Mouse (Mus musculus): ENCODE data around the gene Sept11. TPM values are rescaled to one million over a fixed set of nuclear protein-coding genes. Genes with fewer than 3 reads are reported as not detected.

Gene Sept11
- polyA plus RNA-seq, 1 experiment from 2014 or later, result 33.9 TPM

GRCm38 (mm10) chr5:93079596-93079995, 13.6 kb upstream of the Sept11 start:
- no peaks in the 10 kb centered on the region for H3K36me3 ChIP-seq (ENCODE audit: inconsistent target)
- 92% methylated on average over 3 of the region's 3 CpGs for WGBS (ENCODE audit: missing documents)

GRCm38 (mm10) chr5:93085015-93085598, 8.1 kb upstream of the Sept11 start:
- Histone ChIP-seq H3K27ac (no peak overlapping the region), H3K79me2 (ENCODE audit: inconsistent target) (no peaks in the 10 kb centered on the region), H3K36me3 (ENCODE audit: inconsistent target) (no peaks in the 10 kb centered on the region), H3K4me3 (ENCODE audit: inconsistent target) (no peak overlapping the region)
- WGBS (ENCODE audit: missing documents), result 58% methylated on average over 4 of the region's 4 CpGs

More at GRCm38 (mm10) chr5:93079596-93079995, 13.6 kb upstream of the Sept11 start:
- Histone ChIP-seq H3K79me2 (ENCODE audit: inconsistent target) (no peaks in the 10 kb centered on the region), H3K27ac (no peak overlapping the region), H3K4me3 (ENCODE audit: inconsistent target) (no peak overlapping the region)

GRCm38 (mm10) chr5:93085900-93086299, 7.3 kb upstream of the Sept11 start:
- Histone ChIP-seq H3K79me2 (ENCODE audit: inconsistent target) (no peaks in the 10 kb centered on the region), H3K27ac (no peak overlapping the region), H3K4me3 (ENCODE audit: inconsistent target) (no peak overlapping the region), H3K36me3 (ENCODE audit: inconsistent target) (no peaks in the 10 kb centered on the region)
- WGBS (ENCODE audit: missing documents), result 55% methylated on average over 4 of the region's 4 CpGs

GRCm38 (mm10) chr5:93091266-93091665, 2.0 kb upstream of the Sept11 start:
- no peak overlapping the region for H3K27ac ChIP-seq
- WGBS (ENCODE audit: missing documents), result 95% methylated on average over 3 of the region's 3 CpGs
- H3K79me2 ChIP-seq (ENCODE audit: inconsistent target), result peaks cover 28% of the 10 kb centered on the region
- H3K4me3 ChIP-seq (ENCODE audit: inconsistent target), result no peak overlapping the region
- no peaks in the 10 kb centered on the region for H3K36me3 ChIP-seq (ENCODE audit: inconsistent target)

GRCm38 (mm10) chr5:93092147-93092781, 973 bp upstream of the Sept11 start:
- Histone ChIP-seq H3K27ac (peak overlapping the region; percentile 83), H3K79me2 (ENCODE audit: inconsistent target) (peaks cover 38% of the 10 kb centered on the region), H3K4me3 (ENCODE audit: inconsistent target) (peak overlapping the region; percentile 80), H3K36me3 (ENCODE audit: inconsistent target) (no peaks in the 10 kb centered on the region)
- whole genome bisulfite sequencing (ENCODE audit: missing documents), result 6% methylated on average over 28 of the region's 28 CpGs

- H3K79me2 ChIP-seq (ENCODE audit: inconsistent target), result peaks cover 54% of the 10 kb centered on the region
- H3K27ac ChIP-seq, result peak overlapping the region; percentile 62
- 3% methylated on average over 40 of the region's 50 CpGs for WGBS (ENCODE audit: missing documents)
- H3K36me3 ChIP-seq (ENCODE audit: inconsistent target), result no peaks in the 10 kb centered on the region
- peak overlapping the region; percentile 80 for H3K4me3 ChIP-seq (ENCODE audit: inconsistent target)
These were observed 646 bp downstream of the Sept11 start for GRCm38 (mm10) chr5:93093638-93094527.

GRCm38 (mm10) chr5:93095301-93095700, 2.1 kb downstream of the Sept11 start:
- Histone ChIP-seq H3K36me3 (ENCODE audit: inconsistent target) (no peaks in the 10 kb centered on the region), H3K27ac (no peak overlapping the region), H3K4me3 (ENCODE audit: inconsistent target) (no peak overlapping the region), H3K79me2 (ENCODE audit: inconsistent target) (peaks cover 68% of the 10 kb centered on the region)
- 96% methylated on average over 7 of the region's 7 CpGs for WGBS (ENCODE audit: missing documents)

GRCm38 (mm10) chr5:93097204-93097906, 4.1 kb downstream of the Sept11 start:
- Histone ChIP-seq H3K4me3 (ENCODE audit: inconsistent target) (no peak overlapping the region), H3K79me2 (ENCODE audit: inconsistent target) (peaks cover 89% of the 10 kb centered on the region), H3K27ac (no peak overlapping the region), H3K36me3 (ENCODE audit: inconsistent target) (no peaks in the 10 kb centered on the region)
- WGBS (ENCODE audit: missing documents), result 93% methylated on average over 13 of the region's 13 CpGs

GRCm38 (mm10) chr5:93098219-93098618, 5.0 kb downstream of the Sept11 start:
- 98% methylated on average over 6 of the region's 6 CpGs for WGBS (ENCODE audit: missing documents)

GRCm38 (mm10) chr5:93098811-93099210, 5.6 kb downstream of the Sept11 start:
- H3K79me2 ChIP-seq (ENCODE audit: inconsistent target), result peaks cover 100% of the 10 kb centered on the region
- no peak overlapping the region for H3K27ac ChIP-seq
- no peak overlapping the region for H3K4me3 ChIP-seq (ENCODE audit: inconsistent target)
- H3K36me3 ChIP-seq (ENCODE audit: inconsistent target), result no peaks in the 10 kb centered on the region
- 95% methylated on average over 14 of the region's 14 CpGs for WGBS (ENCODE audit: missing documents)

More at GRCm38 (mm10) chr5:93098219-93098618, 5.0 kb downstream of the Sept11 start:
- no peak overlapping the region for H3K27ac ChIP-seq
- peaks cover 97% of the 10 kb centered on the region for H3K79me2 ChIP-seq (ENCODE audit: inconsistent target)
- no peaks in the 10 kb centered on the region for H3K36me3 ChIP-seq (ENCODE audit: inconsistent target)
- no peak overlapping the region for H3K4me3 ChIP-seq (ENCODE audit: inconsistent target)

- 94% methylated on average over 4 of the region's 4 CpGs for WGBS (ENCODE audit: missing documents)
- peaks cover 93% of the 10 kb centered on the region for H3K79me2 ChIP-seq (ENCODE audit: inconsistent target)
These were observed 7.7 kb downstream of the Sept11 start for GRCm38 (mm10) chr5:93100906-93101305.

GRCm38 (mm10) chr5:93101371-93101791, 8.1 kb downstream of the Sept11 start:
- H3K27ac ChIP-seq, result no peak overlapping the region
- no peaks in the 10 kb centered on the region for H3K36me3 ChIP-seq (ENCODE audit: inconsistent target)
- WGBS (ENCODE audit: missing documents), result 91% methylated on average over 8 of the region's 8 CpGs
- H3K4me3 ChIP-seq (ENCODE audit: inconsistent target), result no peak overlapping the region
- H3K79me2 ChIP-seq (ENCODE audit: inconsistent target), result peaks cover 93% of the 10 kb centered on the region

More at GRCm38 (mm10) chr5:93100906-93101305, 7.7 kb downstream of the Sept11 start:
- Histone ChIP-seq H3K27ac (no peak overlapping the region), H3K36me3 (ENCODE audit: inconsistent target) (no peaks in the 10 kb centered on the region), H3K4me3 (ENCODE audit: inconsistent target) (no peak overlapping the region)

- WGBS (ENCODE audit: missing documents), result 98% methylated on average over 8 of the region's 8 CpGs
- H3K36me3 ChIP-seq (ENCODE audit: inconsistent target), result no peaks in the 10 kb centered on the region
These were observed 10.4 kb downstream of the Sept11 start for GRCm38 (mm10) chr5:93103603-93104002.

More at GRCm38 (mm10) chr5:93103603-93104002, 10.4 kb downstream of the Sept11 start:
- H3K27ac ChIP-seq, result no peak overlapping the region
- H3K4me3 ChIP-seq (ENCODE audit: inconsistent target), result no peak overlapping the region
- H3K79me2 ChIP-seq (ENCODE audit: inconsistent target), result peaks cover 91% of the 10 kb centered on the region

Measured in macrophage (primary cell).